Mouse (Mus musculus) spleen, embryonic (tissue): ENCODE measurements around the gene Smad3.

Experiments
- CTCF ChIA-PET: fragments of 350-600 bp; sonication (Branson Sonifier 250); formaldehyde crosslinking; loops from one replicate; lab custom pipeline; 2022; lab: Charles Lee

Smad3 gene

GRCm38 (mm10) chr9:63726088-63727010, 31.4 kb downstream of the Smad3 start:
- CTCF ChIA-PET = interaction anchor here (0.8 to 0.9 kb wide), 2 partner anchors 32 to 51 kb away, joined by 3 read pairs; no protein-coding TSS in a partner anchor

- CTCF ChIA-PET = no interaction called here
Observed at GRCm38 (mm10) chr9:63724750-63725149, 33.0 kb downstream of the Smad3 start.

- CTCF ChIA-PET = interaction anchor here (0.8 kb wide), 1 partner anchor 24 kb away, joined by 4 read pairs; no protein-coding TSS in a partner anchor
Observed at GRCm38 (mm10) chr9:63722918-63723317, 34.9 kb downstream of the Smad3 start.

GRCm38 (mm10) chr9:63722350-63722749, 35.4 kb downstream of the Smad3 start:
- CTCF ChIA-PET = interaction anchor here (0.7 kb wide), 2 partner anchors 13 to 80 kb away, joined by 4 to 8 read pairs; no protein-coding TSS in a partner anchor

- CTCF ChIA-PET = interaction anchor here (0.7 to 1.1 kb wide), 3 partner anchors 13 to 79 kb away, joined by 3 to 8 read pairs (median 4); no protein-coding TSS in a partner anchor
Observed at GRCm38 (mm10) chr9:63721573-63722275, 36.1 kb downstream of the Smad3 start.

GRCm38 (mm10) chr9:63720715-63721114, 37.1 kb downstream of the Smad3 start:
- CTCF ChIA-PET = interaction anchor here (0.6 to 1.1 kb wide), 3 partner anchors 13 to 19 kb away, joined by 3 to 4 read pairs (median 3); no protein-coding TSS in a partner anchor

GRCm38 (mm10) chr9:63719770-63720440, 37.9 kb downstream of the Smad3 start:
- CTCF ChIA-PET = no interaction called here

GRCm38 (mm10) chr9:63718735-63719358, 38.9 kb downstream of the Smad3 start:
- CTCF ChIA-PET = no interaction called here

GRCm38 (mm10) chr9:63718170-63718569, 39.6 kb downstream of the Smad3 start:
- CTCF ChIA-PET = no interaction called here

GRCm38 (mm10) chr9:63717474-63718005, 40.3 kb downstream of the Smad3 start:
- CTCF ChIA-PET = no interaction called here

GRCm38 (mm10) chr9:63716150-63717138, 41.4 kb downstream of the Smad3 start:
- CTCF ChIA-PET = interaction anchor here (1.0 kb wide), 1 partner anchor 16 kb away, joined by 3 read pairs; no protein-coding TSS in a partner anchor

GRCm38 (mm10) chr9:63714572-63714971, 43.2 kb downstream of the Smad3 start:
- CTCF ChIA-PET = interaction anchor here (0.6 kb wide), 1 partner anchor 49 kb away, joined by 6 read pairs; no protein-coding TSS in a partner anchor

GRCm38 (mm10) chr9:63712838-63713237, 45.0 kb downstream of the Smad3 start:
- CTCF ChIA-PET = interaction anchor here (0.7 kb wide), 1 partner anchor 17 kb away, joined by 3 read pairs; no protein-coding TSS in a partner anchor

GRCm38 (mm10) chr9:63711580-63712230, 46.1 kb downstream of the Smad3 start:
- CTCF ChIA-PET = no interaction called here

GRCm38 (mm10) chr9:63709857-63710256, 47.9 kb downstream of the Smad3 start:
- CTCF ChIA-PET = no interaction called here

- CTCF ChIA-PET = interaction anchor here (1.0 kb wide), 1 partner anchor 13 kb away, joined by 4 read pairs; no protein-coding TSS in a partner anchor
Observed at GRCm38 (mm10) chr9:63709266-63709665, 48.5 kb downstream of the Smad3 start.

- CTCF ChIA-PET = interaction anchor here (0.6 kb wide), 1 partner anchor 1159 kb away, joined by 3 read pairs; no protein-coding TSS in a partner anchor
Observed at GRCm38 (mm10) chr9:63707816-63708588, 49.8 kb downstream of the Smad3 start.
